Mouse (Mus musculus) midbrain, embryonic 14.5 days (tissue): ENCODE measurements around the gene Ythdf1. TPM values are rescaled to one million over a fixed set of nuclear protein-coding genes. Genes with fewer than 3 reads are reported as not detected.

ENCODE experiments used
- ATAC-seq: fragments of 200-750 bp; cut with Nextera tagmentation; 2 replicates; pipeline ENCODE4 v1.8.0; 2017; ENCODE audit warnings: moderate number of reproducible peaks, moderate library complexity; ENCODE audit not compliant: low FRiP score, low TSS enrichment
- DNase-seq: peaks from one replicate; pipeline ENCODE4 v3.0.0-alpha.2; 2015
- H3K27ac ChIP-seq: fragments of 300-500 bp; sonication (generic); replicated peaks from 2 replicates; pipeline ENCODE4 v1.5.1; 2014; ENCODE audit warnings: mild to moderate bottlenecking, low read depth, low read length, moderate library complexity
- H3K27me3 ChIP-seq: fragments of 300-500 bp; sonication (generic); 2 replicates; pipeline ENCODE4 v1.6.1; 2014; ENCODE audit warnings: low read length, control low read depth, mixed read lengths; ENCODE audit not compliant: control insufficient read depth, insufficient read depth
- H3K36me3 ChIP-seq: fragments of 300-500 bp; sonication (generic); 2 replicates; pipeline ENCODE4 v1.6.1; 2014; ENCODE audit warnings: low read length, control low read depth; ENCODE audit not compliant: control insufficient read depth, insufficient read depth
- H3K4me1 ChIP-seq: fragments of 300-500 bp; sonication (generic); 2 replicates; pipeline ENCODE4 v1.6.1; 2014; ENCODE audit warnings: mild to moderate bottlenecking, antibody characterized with exemption, low read length, control low read depth; ENCODE audit not compliant: control insufficient read depth, insufficient read depth
- H3K4me2 ChIP-seq: fragments of 300-500 bp; sonication (generic); 2 replicates; pipeline ENCODE4 v1.6.1; 2014; ENCODE audit warnings: mild to moderate bottlenecking, low read length, moderate library complexity
- H3K4me3 ChIP-seq: fragments of 300-500 bp; sonication (generic); replicated peaks from 2 replicates; pipeline ENCODE4 v1.5.1; 2014; ENCODE audit warnings: low read depth, low read length
- H3K9ac ChIP-seq: fragments of 300-500 bp; sonication (generic); replicated peaks from 2 replicates; pipeline ENCODE4 v1.6.1; 2014; ENCODE audit warnings: mild to moderate bottlenecking, low read length, moderate library complexity
- H3K9me3 ChIP-seq: fragments of 300-500 bp; sonication (generic); 2 replicates; pipeline ENCODE4 v1.6.1; 2016; ENCODE audit warnings: low read length, control low read depth, mixed read lengths; ENCODE audit not compliant: control insufficient read depth
- WGBS: fragments of 180-500 bp; shearing (Covaris S2); extraction: QIAGEN DNeasy Blood & Tissue Kit; methylation state at CpG from one replicate; pipeline ENCODE4 v1.1.7; 2014; 5-methylcytosine and 5-hydroxymethylcytosine counted together
- polyA plus RNA-seq: library from polyadenylated mRNA; unstranded; fragments of >200 nt; fragmentation: Nextera tagmentation; extraction: Ambion mirVana; gene quantifications from 2 replicates; pipeline ENCODE4 v1.2.1, GENCODE M21; 2014

The Ythdf1 gene
- polyA plus RNA-seq, 1 experiment from 2014 or later: 59.1 TPM

GRCm38 (mm10) chr2:180891835-180892323 is 28.9 kb downstream of the Ythdf1 start:
- ATAC-seq (no peak), DNase-seq (peak; percentile 54)
- Histone ChIP-seq H3K27ac (peak overlapping the region; percentile 100), H3K4me1 (peaks cover 58% of the 10 kb centered on the region), H3K27me3 (no peaks in the 10 kb centered on the region), H3K9me3 (no peaks in the 10 kb centered on the region), H3K9ac (peak overlapping the region; percentile 100), H3K36me3 (peaks cover 11% of the 10 kb centered on the region), H3K4me3 (peak overlapping the region; percentile 93), H3K4me2 (peak overlapping the region; percentile 85)
- WGBS: 2% methylated on average over 9 of the region's 9 CpGs

- no peaks in the 10 kb centered on the region for H3K27me3 ChIP-seq
- peak overlapping the region; percentile 93 for H3K4me3 ChIP-seq
- H3K9me3 ChIP-seq: no peaks in the 10 kb centered on the region
- peaks cover 55% of the 10 kb centered on the region for H3K4me1 ChIP-seq
- H3K27ac ChIP-seq: peak overlapping the region; percentile 100
- peaks cover 11% of the 10 kb centered on the region for H3K36me3 ChIP-seq
- ATAC-seq (no peak), DNase-seq (peak; percentile 74)
- H3K4me2 ChIP-seq: peak overlapping the region; percentile 85
- WGBS: under 1% methylated on average over 37 of the region's 37 CpGs
- peak overlapping the region; percentile 100 for H3K9ac ChIP-seq
Measured at GRCm38 (mm10) chr2:180891075-180891834, 29.5 kb downstream of the Ythdf1 start.

- ATAC-seq (peak; percentile 6; the same call in 1 of the 2 replicates), DNase-seq (peak; percentile 81)
- no peaks in the 10 kb centered on the region for H3K27me3 ChIP-seq
- WGBS: 3% methylated on average over 29 of the region's 29 CpGs
- H3K27ac ChIP-seq: peak overlapping the region; percentile 100
- H3K4me2 ChIP-seq: peak overlapping the region; percentile 85
- no peaks in the 10 kb centered on the region for H3K9me3 ChIP-seq
- H3K36me3 ChIP-seq: peaks cover 5% of the 10 kb centered on the region
- H3K9ac ChIP-seq: peak overlapping the region; percentile 100
- H3K4me1 ChIP-seq: peaks cover 54% of the 10 kb centered on the region
- H3K4me3 ChIP-seq: peak overlapping the region; percentile 93
Measured at GRCm38 (mm10) chr2:180890422-180891074, 30.2 kb downstream of the Ythdf1 start.

GRCm38 (mm10) chr2:180889921-180890280 is 30.8 kb downstream of the Ythdf1 start:
- no peak for ATAC-seq
- Histone ChIP-seq H3K27ac (peak overlapping the region; percentile 100), H3K9ac (peak overlapping the region; percentile 100), H3K9me3 (no peaks in the 10 kb centered on the region), H3K4me3 (peak overlapping the region; percentile 93), H3K4me1 (peaks cover 49% of the 10 kb centered on the region), H3K4me2 (peak overlapping the region; percentile 85), H3K36me3 (no peaks in the 10 kb centered on the region), H3K27me3 (no peaks in the 10 kb centered on the region)
- no peak for DNase-seq
- WGBS: 3% methylated on average over 4 of the region's 4 CpGs

GRCm38 (mm10) chr2:180889271-180889920 is 31.4 kb downstream of the Ythdf1 start:
- Histone ChIP-seq H3K9ac (peak overlapping the region; percentile 100), H3K36me3 (no peaks in the 10 kb centered on the region), H3K4me1 (peaks cover 49% of the 10 kb centered on the region), H3K4me3 (peak overlapping the region; percentile 29), H3K4me2 (peak overlapping the region; percentile 85), H3K27ac (peak overlapping the region; percentile 100), H3K9me3 (no peaks in the 10 kb centered on the region), H3K27me3 (no peaks in the 10 kb centered on the region)
- ATAC-seq (no peak), DNase-seq (peak; percentile 64)
- 2% methylated on average over 19 of the region's 19 CpGs for WGBS

DNA sequence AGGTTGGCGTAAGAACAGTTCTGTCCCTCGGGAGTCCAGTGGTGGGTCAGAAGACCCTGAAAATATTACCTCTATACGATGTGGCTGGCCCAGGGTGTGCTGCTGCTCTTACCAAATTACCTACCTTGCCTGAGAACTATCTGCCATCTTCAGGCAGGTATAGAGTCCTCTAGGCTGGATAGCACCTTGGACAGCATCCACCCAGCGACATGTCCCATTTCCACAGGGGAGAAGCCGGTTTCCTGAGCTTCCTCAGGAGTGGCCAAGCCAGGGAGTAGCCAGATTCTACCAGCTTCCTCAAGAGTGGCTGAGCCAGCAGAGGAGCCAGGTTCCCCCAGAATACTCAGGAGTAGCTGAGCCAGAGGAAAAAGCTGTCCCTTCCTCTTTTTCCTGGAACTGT is 35.5 kb downstream of the Ythdf1 start:
- 84% methylated on average over 5 of the region's 5 CpGs for WGBS
- H3K36me3 ChIP-seq: no peaks in the 10 kb centered on the region
- H3K4me3 ChIP-seq: no peak overlapping the region
- H3K27me3 ChIP-seq: no peaks in the 10 kb centered on the region
- no peak for DNase-seq
- H3K4me2 ChIP-seq: no peak overlapping the region
- H3K9me3 ChIP-seq: no peaks in the 10 kb centered on the region
- H3K27ac ChIP-seq: no peak overlapping the region
- ATAC-seq: no peak
- H3K4me1 ChIP-seq: peaks cover 50% of the 10 kb centered on the region
- no peak overlapping the region for H3K9ac ChIP-seq

DNA sequence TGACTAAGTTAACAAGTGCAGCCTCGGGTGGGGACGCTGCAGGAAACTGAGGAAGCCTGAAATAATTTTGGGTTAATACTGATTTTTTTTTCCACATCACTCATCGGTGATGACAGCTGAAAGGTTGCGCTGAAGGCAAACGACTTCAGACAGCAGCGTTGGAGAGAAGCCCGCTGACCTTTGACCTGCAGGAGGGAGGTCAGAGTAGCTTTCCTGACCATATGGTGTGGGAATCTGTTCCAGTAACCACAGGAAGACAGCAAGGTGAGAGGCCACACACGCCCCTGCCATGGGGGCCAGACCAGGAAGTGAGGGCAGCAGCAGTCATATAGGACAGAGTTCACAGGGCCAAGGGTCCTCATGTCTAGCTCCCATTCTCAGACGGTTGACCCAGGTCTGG is 39.5 kb downstream of the Ythdf1 start:
- WGBS: 75% methylated on average over 9 of the region's 9 CpGs
- no peak for DNase-seq
- ATAC-seq: no peak
- no peak overlapping the region for H3K9ac ChIP-seq
- no peaks in the 10 kb centered on the region for H3K36me3 ChIP-seq
- H3K4me2 ChIP-seq: no peak overlapping the region
- H3K4me3 ChIP-seq: no peak overlapping the region
- H3K27me3 ChIP-seq: no peaks in the 10 kb centered on the region
- no peak overlapping the region for H3K27ac ChIP-seq
- no peaks in the 10 kb centered on the region for H3K9me3 ChIP-seq
- peaks cover 45% of the 10 kb centered on the region for H3K4me1 ChIP-seq

DNA sequence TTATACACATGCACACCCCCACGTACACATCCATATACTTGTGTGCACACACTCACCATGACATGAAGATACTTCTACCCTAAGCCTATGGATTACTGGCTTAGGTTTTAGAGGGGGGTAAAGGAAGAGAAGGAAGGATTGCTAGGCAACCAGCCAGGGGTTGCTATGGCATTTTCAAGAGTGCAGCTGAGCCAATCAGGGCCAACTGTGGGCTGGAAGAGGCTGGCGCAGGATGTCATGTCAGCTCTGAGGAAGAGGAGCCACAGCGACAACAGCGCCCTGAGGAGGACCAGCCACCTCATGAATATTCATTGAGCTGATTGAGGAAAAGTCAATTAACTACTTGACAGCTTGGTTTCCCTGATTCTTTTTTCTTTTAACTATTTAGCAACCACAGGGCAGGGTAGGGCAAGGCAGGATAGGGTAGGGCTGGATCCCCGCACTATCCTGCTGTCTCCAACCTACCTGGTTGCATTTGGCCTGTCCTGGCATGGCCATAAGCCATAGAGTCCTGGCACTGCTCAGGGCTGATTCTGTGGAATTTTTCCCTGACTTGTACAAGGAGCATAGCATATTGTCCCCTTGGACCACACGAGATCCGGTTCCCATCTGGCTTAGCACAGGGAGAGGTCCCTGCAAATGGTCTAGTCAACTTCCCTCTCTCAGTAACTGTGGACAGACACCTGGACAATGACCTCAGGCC is 41.2 kb downstream of the Ythdf1 start:
- H3K27me3 ChIP-seq: no peaks in the 10 kb centered on the region
- H3K27ac ChIP-seq: peak overlapping the region; percentile 82
- peak; percentile 89 for ATAC-seq
- no peak overlapping the region for H3K9ac ChIP-seq
- WGBS: 17% methylated on average over 7 of the region's 7 CpGs
- no peak overlapping the region for H3K4me3 ChIP-seq
- H3K4me1 ChIP-seq: peaks cover 38% of the 10 kb centered on the region
- H3K4me2 ChIP-seq: peak overlapping the region; percentile 34
- no peaks in the 10 kb centered on the region for H3K36me3 ChIP-seq
- H3K9me3 ChIP-seq: no peaks in the 10 kb centered on the region
- peak; percentile 89 for DNase-seq
